Mouse (Mus musculus) left cerebral cortex, adult 18-20 months (tissue): ENCODE measurements at regions not wholly inside any gene's neighbourhood (a gene's known extent, or its start where the extent isn't known, plus 50 kb on each side); places are given as distances from the start of the nearest gene placed in this dataset.

Source experiments
- DNase-seq, 2 experiments: peaks; one replicate each; pipeline ENCODE4 v3.0.0; 2021 to 2022; ENCODE audit warnings: low spot score in 2 of 2, mixed read lengths in 1 of 2
- microRNA-seq, 2 experiments: library from miRNA; unstranded; fragments of <30 nt; microRNA quantifications; one replicate each; pipeline ENCODE4 v1.2.0; 2021

- no peak for DNase-seq
These were observed 468.7 kb upstream of the Fat1 start for GRCm38 (mm10) chr8:44466409-44467078.

- no peak for DNase-seq
These were observed 422.4 kb upstream of the Fat1 start for GRCm38 (mm10) chr8:44512876-44513275.

- peak in 1 of 2 experiments; percentile 5 for DNase-seq
These were observed 409.3 kb upstream of the Fat1 start for GRCm38 (mm10) chr8:44525915-44526314.

GRCm38 (mm10) chr8:44529696-44530095 is 405.6 kb upstream of the Fat1 start:
- no peak for DNase-seq

GRCm38 (mm10) chr8:44548885-44549284 is 386.4 kb upstream of the Fat1 start:
- no peak for DNase-seq

GRCm38 (mm10) chr8:44559161-44559560 is 376.1 kb upstream of the Fat1 start:
- DNase-seq, result no peak

GRCm38 (mm10) chr8:44576314-44576858 is 358.9 kb upstream of the Fat1 start:
- no peak for DNase-seq

- no peak for DNase-seq
These were observed 358.3 kb upstream of the Fat1 start for GRCm38 (mm10) chr8:44576993-44577392.

Small RNAs in the stretch of these regions (microRNA-seq; reads per million reads assigned to microRNA genes)
- 0 reads per million in 2 experiments for gene Gm26241
